Mouse (Mus musculus) olfactory bulb, adult 2 months (tissue): ENCODE data around the gene Tstd1.

Experiments
- CTCF ChIP-seq: fragments of 200-500 bp; IDR thresholded peaks from 2 replicates; pipeline ENCODE4 v1.5.1; 2012; ENCODE audit warnings: low read depth, mild to moderate bottlenecking, low read length, moderate library complexity; ENCODE audit not compliant: insufficient read depth
- POLR2A ChIP-seq: fragments of 200-500 bp; IDR thresholded peaks from 2 replicates; pipeline ENCODE4 v1.6.1; 2012; ENCODE audit warnings: mild to moderate bottlenecking, low read depth, low read length, moderate library complexity; ENCODE audit not compliant: insufficient read depth

DNA sequence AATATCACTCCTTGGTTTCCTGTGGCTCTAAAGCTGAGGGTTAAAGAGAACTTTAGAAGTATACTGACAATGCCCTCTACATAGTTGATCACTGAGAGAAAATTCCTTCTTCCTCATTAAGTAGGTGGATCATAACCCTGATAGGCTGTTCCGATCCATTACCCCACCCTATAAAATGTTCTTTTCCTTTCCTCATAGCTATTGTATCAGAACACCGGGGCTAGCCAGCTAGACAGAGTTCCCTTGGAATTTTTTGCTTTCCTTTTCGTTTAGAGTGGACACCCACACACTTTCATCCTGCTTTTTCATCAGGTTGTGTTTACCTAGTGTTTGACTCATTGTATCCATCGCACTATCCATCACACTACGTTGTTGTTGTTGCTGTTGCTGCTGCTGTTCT, 6.0 kb downstream of the Tstd1 start:
- no peak for TF ChIP-seq CTCF
- no peak for TF ChIP-seq POLR2A
